ENCODE assay signal across 22 mouse cellular contexts in genomic region chr6:112524459-112524858, GRCm38 (mm10). TPM values are rescaled to one million over a fixed set of nuclear protein-coding genes. Genes with fewer than 3 reads are reported as not detected.
DNase-seq lines count a peak whose midpoint lies in the region; ATAC-seq and TF ChIP-seq lines count a peak whose summit lies in the region.
"Had no signal": no experiment of that assay in that cellular context is flagged by ENCODE, and none has a peak within 500 bp of the region (broad histone marks: within the 10 kb centered on the region; RNA-seq: fewer than 3 reads in every experiment).

No protein-coding gene starts in this region.

- WGBS in forebrain, embryonic 12.5 days: 54% methylated on average over 10 of the region's 10 CpGs
- WGBS in forebrain, embryonic 11.5 days: 64% methylated on average over 10 of the region's 10 CpGs
- 57% methylated on average over 10 of the region's 10 CpGs for WGBS in limb, embryonic 14.5 days
- WGBS in limb, embryonic 10.5 days: 69% methylated on average over 10 of the region's 10 CpGs
- WGBS in forebrain, postnatal 0 days: 48% methylated on average over 10 of the region's 10 CpGs

- TF ChIP-seq POLR2A in limb, embryonic 14.5 days (IDR thresholded peaks at IDR 0.05; ENCODE audit: borderline replicate concordance, extremely low read depth, insufficient read depth, insufficient read length): no peak

- 0 out of 2 replicates have a peak, but pooled peaks cover 6% of the 10 kb centered on the region for H3K4me1 ChIP-seq in forebrain, embryonic 12.5 days
- H3K4me1 ChIP-seq in forebrain, embryonic 11.5 days (replicated peaks; ENCODE audit: control insufficient read depth, insufficient read depth, low read length): 0 out of 2 replicates have a peak, but pooled peaks cover 2% of the 10 kb centered on the region
- no peaks in the 10 kb centered on the region for H3K4me1 ChIP-seq in limb, embryonic 14.5 days (ENCODE audit: control insufficient read depth, insufficient read depth, low read length)
- H3K4me1 ChIP-seq in limb, embryonic 10.5 days: peaks cover 4% of the 10 kb centered on the region; the same call in 1 of the 2 replicates
- no peaks in the 10 kb centered on the region for H3K4me1 ChIP-seq in forebrain, postnatal 0 days (ENCODE audit: insufficient read depth)
- H3K4me1 ChIP-seq: hindbrain, embryonic 12.5 days; limb, embryonic 15.5 days; lung, embryonic 15.5 days; neural tube, embryonic 13.5 days had no signal

- no peaks in the 10 kb centered on the region for H3K36me3 ChIP-seq in forebrain, embryonic 12.5 days (replicated peaks)
- no peaks in the 10 kb centered on the region for H3K36me3 ChIP-seq in forebrain, embryonic 11.5 days (ENCODE audit: control insufficient read depth, insufficient read depth, low read length)
- no peaks in the 10 kb centered on the region for H3K36me3 ChIP-seq in limb, embryonic 14.5 days (ENCODE audit: control insufficient read depth, insufficient read depth, low read length)
- no peaks in the 10 kb centered on the region for H3K36me3 ChIP-seq in limb, embryonic 10.5 days
- no peaks in the 10 kb centered on the region for H3K36me3 ChIP-seq in forebrain, postnatal 0 days (ENCODE audit: insufficient read depth)
- H3K36me3 ChIP-seq: hindbrain, embryonic 12.5 days; limb, embryonic 15.5 days; lung, embryonic 15.5 days; midbrain, embryonic 10.5 days; neural tube, embryonic 13.5 days had no signal

- no peak for TF ChIP-seq CTCF in forebrain, postnatal 0 days (IDR thresholded peaks at IDR 0.05; ENCODE audit: low read depth)

- H3K9ac ChIP-seq in forebrain, embryonic 12.5 days: no peak overlapping the region
- no peak overlapping the region for H3K9ac ChIP-seq in forebrain, embryonic 11.5 days (ENCODE audit: low read length)
- H3K9ac ChIP-seq in limb, embryonic 14.5 days (ENCODE audit: low read depth, low read length, severe bottlenecking): no peak overlapping the region
- no peak overlapping the region for H3K9ac ChIP-seq in forebrain, postnatal 0 days
- H3K9ac ChIP-seq: hindbrain, embryonic 12.5 days; limb, embryonic 15.5 days; liver, embryonic 14.5 days; lung, embryonic 15.5 days; neural tube, embryonic 13.5 days had no signal

- no peak for DNase-seq in forebrain, embryonic 11.5 days (ENCODE audit: low spot score)
- no peak for DNase-seq in limb, embryonic 14.5 days (ENCODE audit: low spot score)
- no peak for DNase-seq in limb, embryonic 10.5 days (ENCODE audit: low spot score)
- peak; percentile 69 for DNase-seq in brain, adult 2 months (ENCODE audit: low read depth, low spot score)
- DNase-seq in forebrain, postnatal 0 days: no peak
- no peak for DNase-seq in cerebellum, postnatal 4 days (ENCODE audit: low spot score in 2 of 2)
- DNase-seq: cerebellum, adult 18-20 months; cerebellum, postnatal 14 days; gastrocnemius, adult 2 months; kidney, adult 11 months; retina, postnatal 1 day; right cerebral cortex, postnatal 4 days had no signal

- H3K4me2 ChIP-seq in forebrain, embryonic 12.5 days: no peak overlapping the region
- no peak overlapping the region for H3K4me2 ChIP-seq in forebrain, embryonic 11.5 days (ENCODE audit: low read depth, low read length, severe bottlenecking)
- no peak overlapping the region for H3K4me2 ChIP-seq in limb, embryonic 14.5 days (replicated peaks; ENCODE audit: low read depth, low read length, severe bottlenecking)
- H3K4me2 ChIP-seq in forebrain, postnatal 0 days (ENCODE audit: low read depth): no peak overlapping the region
- H3K4me2 ChIP-seq: hindbrain, embryonic 12.5 days; limb, embryonic 15.5 days; lung, embryonic 15.5 days; neural tube, embryonic 13.5 days had no signal

- no peaks in the 10 kb centered on the region for H3K27me3 ChIP-seq in forebrain, embryonic 12.5 days
- no peaks in the 10 kb centered on the region for H3K27me3 ChIP-seq in forebrain, embryonic 11.5 days (ENCODE audit: control insufficient read depth, insufficient read depth, low read length)
- no peaks in the 10 kb centered on the region for H3K27me3 ChIP-seq in limb, embryonic 14.5 days (ENCODE audit: control insufficient read depth, insufficient read depth, low read length)
- H3K27me3 ChIP-seq in limb, embryonic 10.5 days (ENCODE audit: low read depth, poor library complexity, severe bottlenecking): no peaks in the 10 kb centered on the region
- H3K27me3 ChIP-seq in forebrain, postnatal 0 days (ENCODE audit: insufficient read depth, low read length): no peaks in the 10 kb centered on the region
- H3K27me3 ChIP-seq: limb, embryonic 15.5 days; lung, embryonic 15.5 days had no signal

- H3K27ac ChIP-seq in forebrain, embryonic 12.5 days: no peak overlapping the region
- H3K27ac ChIP-seq in forebrain, embryonic 11.5 days (ENCODE audit: low read depth, low read length): no peak overlapping the region
- no peak overlapping the region for H3K27ac ChIP-seq in limb, embryonic 14.5 days (replicated peaks; ENCODE audit: low read depth, low read length)
- no peak overlapping the region for H3K27ac ChIP-seq in limb, embryonic 10.5 days
- H3K27ac ChIP-seq in forebrain, postnatal 0 days (ENCODE audit: low read depth, low read length): no peak overlapping the region
- H3K27ac ChIP-seq: gastrocnemius, adult 2 months; hindbrain, embryonic 12.5 days; limb, embryonic 15.5 days; liver, embryonic 14.5 days; lung, embryonic 15.5 days; midbrain, embryonic 10.5 days; neural tube, embryonic 13.5 days had no signal

- no peak overlapping the region for H3K4me3 ChIP-seq in forebrain, embryonic 12.5 days (replicated peaks)
- no peak overlapping the region for H3K4me3 ChIP-seq in forebrain, embryonic 11.5 days (ENCODE audit: low read depth, low read length)
- H3K4me3 ChIP-seq in limb, embryonic 14.5 days (replicated peaks; ENCODE audit: low read length): no peak overlapping the region
- no peak overlapping the region for H3K4me3 ChIP-seq in limb, embryonic 10.5 days
- H3K4me3 ChIP-seq in forebrain, postnatal 0 days (ENCODE audit: low read depth, low read length): no peak overlapping the region
- H3K4me3 ChIP-seq: gastrocnemius, adult 2 months; hindbrain, embryonic 12.5 days; limb, embryonic 15.5 days; lung, embryonic 15.5 days; midbrain, embryonic 10.5 days; myocyte; neural tube, embryonic 13.5 days had no signal

- ATAC-seq in forebrain, embryonic 12.5 days (ENCODE audit: low FRiP score): 0 out of 2 replicates have a peak, but pooled peaks have one; percentile 41
- no peak for ATAC-seq in forebrain, embryonic 11.5 days (replicated peaks; ENCODE audit: low FRiP score)
- ATAC-seq in limb, embryonic 14.5 days (ENCODE audit: low FRiP score, low read depth): peak; percentile 60; the same call in 1 of the 2 replicates
- ATAC-seq in forebrain, postnatal 0 days: peak; percentile 83
- ATAC-seq: CD4-positive, CD25-positive, alpha-beta regulatory T cell, adult 4 months; midbrain, embryonic 16.5 days had no signal

- no peaks in the 10 kb centered on the region for H3K9me3 ChIP-seq in forebrain, embryonic 12.5 days
- H3K9me3 ChIP-seq in forebrain, embryonic 11.5 days (ENCODE audit: control insufficient read depth, low read length): no peaks in the 10 kb centered on the region
- H3K9me3 ChIP-seq in limb, embryonic 14.5 days (ENCODE audit: control insufficient read depth, low read length): no peaks in the 10 kb centered on the region
- no peaks in the 10 kb centered on the region for H3K9me3 ChIP-seq in limb, embryonic 10.5 days (replicated peaks)
- no peaks in the 10 kb centered on the region for H3K9me3 ChIP-seq in forebrain, postnatal 0 days (ENCODE audit: low read length)
- H3K9me3 ChIP-seq: hindbrain, embryonic 12.5 days; limb, embryonic 15.5 days; lung, embryonic 15.5 days; midbrain, embryonic 10.5 days; neural tube, embryonic 13.5 days had no signal

RNA-seq across cellular contexts. Expression of gene Oxtr, which starts 34.7 kb away (rescaled TPM):
- 0.23 and 0.26 TPM in 2 replicates for polyA plus RNA-seq in forebrain, embryonic 12.5 days (2016; fragmentation: Nextera tagmentation; extraction: Ambion mirVana)
- 0.12 and 0.13 TPM in 2 replicates for polyA plus RNA-seq in forebrain, embryonic 11.5 days (2014; fragmentation: Nextera tagmentation; extraction: Ambion mirVana)
- polyA plus RNA-seq in limb, embryonic 14.5 days (2012; rRNA removed): 0.33 and 0.54 TPM in 2 replicates
- 0.36 and 0.61 TPM in 2 replicates for polyA plus RNA-seq in limb, embryonic 14.5 days (2014; fragmentation: Nextera tagmentation; extraction: Ambion mirVana)
- 0.09 and 0.13 TPM in 2 replicates for polyA plus RNA-seq in limb, embryonic 10.5 days (2016; fragmentation: Nextera tagmentation; extraction: Ambion mirVana)
- total RNA-seq in forebrain, postnatal 0 days (2014; rRNA removed): 5.2 and 6.7 TPM in 2 replicates
- polyA plus RNA-seq in forebrain, postnatal 0 days (2015; fragmentation: Nextera tagmentation; extraction: Ambion mirVana): 1.4 and 3.5 TPM in 2 replicates
- polyA plus RNA-seq: CD4-positive, CD25-positive, alpha-beta regulatory T cell, adult 4 months had no signal
